Mouse (Mus musculus): Measurements from ENCODE around the gene Ccdc85a. TPM values are rescaled to one million over a fixed set of nuclear protein-coding genes. Genes with fewer than 3 reads are reported as not detected.
"Not testable (repeated sequence)": the region's sequence is repeated elsewhere in the genome, so short reads cannot be mapped to it uniquely, and the experiment has no call there.

The Ccdc85a gene
- polyA plus RNA-seq, 1 experiment = 23.0 TPM

- Histone ChIP-seq H3K27ac (ENCODE audit: insufficient read depth, low read length) (no peak overlapping the region), H3K27me3 (ENCODE audit: control insufficient read depth, insufficient read depth, low read length) (no peaks in the 10 kb centered on the region), H3K4me1 (ENCODE audit: control insufficient read depth, insufficient read depth, low read length) (no peaks in the 10 kb centered on the region), H3K4me3 (replicated peaks; ENCODE audit: insufficient read depth, low read depth, low read length) (no peak overlapping the region)
- 43% methylated on average over 2 of the region's 2 CpGs for WGBS
- TF ChIP-seq CTCF (IDR thresholded peaks at IDR 0.05; ENCODE audit: borderline replicate concordance, insufficient read depth, low read depth, low read length) = no peak
- TF ChIP-seq POLR2A (IDR thresholded peaks at IDR 0.05; ENCODE audit: borderline replicate concordance, insufficient read depth, low read length) = no peak
- DNase-seq = no peak
These were observed 168.3 kb downstream of the Ccdc85a start for GRCm38 (mm10) chr11:28415841-28416240.

GRCm38 (mm10) chr11:28409880-28410279, 174.2 kb downstream of the Ccdc85a start:
- 87% methylated on average over 2 of the region's 2 CpGs for WGBS

GRCm38 (mm10) chr11:28397166-28397565, 187.0 kb downstream of the Ccdc85a start:
- TF ChIP-seq POLR2A (IDR thresholded peaks at IDR 0.05; ENCODE audit: borderline replicate concordance, insufficient read depth, low read length) (no peak), CTCF (IDR thresholded peaks at IDR 0.05; ENCODE audit: borderline replicate concordance, insufficient read depth, low read depth, low read length) (no peak)
- Histone ChIP-seq H3K27ac (ENCODE audit: insufficient read depth, low read length) (no peak overlapping the region), H3K4me3 (replicated peaks; ENCODE audit: insufficient read depth, low read depth, low read length) (no peak overlapping the region), H3K4me1 (ENCODE audit: control insufficient read depth, insufficient read depth, low read length) (no peaks in the 10 kb centered on the region), H3K27me3 (ENCODE audit: control insufficient read depth, insufficient read depth, low read length) (no peaks in the 10 kb centered on the region)
- DNase-seq = no peak
- 83% methylated on average over 1 of the region's 1 CpGs for WGBS

More at GRCm38 (mm10) chr11:28409880-28410279, 174.2 kb downstream of the Ccdc85a start:
- not testable (repeated sequence) for DNase-seq; H3K27me3 ChIP-seq (ENCODE audit: control insufficient read depth, insufficient read depth, low read length); H3K4me1 ChIP-seq (ENCODE audit: control insufficient read depth, insufficient read depth, low read length); H3K4me3 ChIP-seq (replicated peaks; ENCODE audit: insufficient read depth, low read depth, low read length); H3K27ac ChIP-seq (ENCODE audit: insufficient read depth, low read length)

GRCm38 (mm10) chr11:28375891-28376290, 208.2 kb downstream of the Ccdc85a start:
- TF ChIP-seq POLR2A (IDR thresholded peaks at IDR 0.05; ENCODE audit: borderline replicate concordance, insufficient read depth, low read length) (no peak), CTCF (IDR thresholded peaks at IDR 0.05; ENCODE audit: borderline replicate concordance, insufficient read depth, low read depth, low read length) (no peak)
- H3K27ac ChIP-seq (ENCODE audit: insufficient read depth, low read length) = no peak overlapping the region
- H3K27me3 ChIP-seq (ENCODE audit: control insufficient read depth, insufficient read depth, low read length) = no peaks in the 10 kb centered on the region
- H3K4me3 ChIP-seq (replicated peaks; ENCODE audit: insufficient read depth, low read depth, low read length) = no peak overlapping the region
- no peak for DNase-seq
- no peaks in the 10 kb centered on the region for H3K4me1 ChIP-seq (ENCODE audit: control insufficient read depth, insufficient read depth, low read length)

GRCm38 (mm10) chr11:28374636-28375035, 209.5 kb downstream of the Ccdc85a start:
- Histone ChIP-seq H3K27me3 (ENCODE audit: control insufficient read depth, insufficient read depth, low read length) (no peaks in the 10 kb centered on the region), H3K4me1 (ENCODE audit: control insufficient read depth, insufficient read depth, low read length) (no peaks in the 10 kb centered on the region), H3K4me3 (replicated peaks; ENCODE audit: insufficient read depth, low read depth, low read length) (no peak overlapping the region), H3K27ac (ENCODE audit: insufficient read depth, low read length) (no peak overlapping the region)
- TF ChIP-seq CTCF (IDR thresholded peaks at IDR 0.05; ENCODE audit: borderline replicate concordance, insufficient read depth, low read depth, low read length) (no peak), POLR2A (IDR thresholded peaks at IDR 0.05; ENCODE audit: borderline replicate concordance, insufficient read depth, low read length) (no peak)
- DNase-seq = no peak

GRCm38 (mm10) chr11:28371381-28371780, 212.7 kb downstream of the Ccdc85a start:
- not testable (repeated sequence) for H3K4me3 ChIP-seq (replicated peaks; ENCODE audit: insufficient read depth, low read depth, low read length); DNase-seq; H3K27me3 ChIP-seq (ENCODE audit: control insufficient read depth, insufficient read depth, low read length); H3K27ac ChIP-seq (ENCODE audit: insufficient read depth, low read length); H3K4me1 ChIP-seq (ENCODE audit: control insufficient read depth, insufficient read depth, low read length)
- WGBS = 73% methylated on average over 5 of the region's 5 CpGs

GRCm38 (mm10) chr11:28365929-28366244, 218.2 kb downstream of the Ccdc85a start:
- DNase-seq = no peak
- H3K27ac ChIP-seq (ENCODE audit: insufficient read depth, low read length) = no peak overlapping the region
- 57% methylated on average over 2 of the region's 2 CpGs for WGBS

GRCm38 (mm10) chr11:28365209-28365928, 218.8 kb downstream of the Ccdc85a start:
- TF ChIP-seq CTCF (IDR thresholded peaks at IDR 0.05; ENCODE audit: borderline replicate concordance, insufficient read depth, low read depth, low read length) (no peak), POLR2A (IDR thresholded peaks at IDR 0.05; ENCODE audit: borderline replicate concordance, insufficient read depth, low read length) (no peak)
- Histone ChIP-seq H3K4me1 (ENCODE audit: control insufficient read depth, insufficient read depth, low read length) (no peaks in the 10 kb centered on the region), H3K27ac (ENCODE audit: insufficient read depth, low read length) (no peak overlapping the region), H3K4me3 (replicated peaks; ENCODE audit: insufficient read depth, low read depth, low read length) (peak overlapping the region; percentile 34), H3K27me3 (ENCODE audit: control insufficient read depth, insufficient read depth, low read length) (no peaks in the 10 kb centered on the region)
- peak; percentile 29 to 41 for DNase-seq
- 2% methylated on average over 26 of the region's 26 CpGs for WGBS

More at GRCm38 (mm10) chr11:28365929-28366244, 218.2 kb downstream of the Ccdc85a start:
- Histone ChIP-seq H3K27me3 (ENCODE audit: control insufficient read depth, insufficient read depth, low read length) (no peaks in the 10 kb centered on the region), H3K4me1 (ENCODE audit: control insufficient read depth, insufficient read depth, low read length) (no peaks in the 10 kb centered on the region), H3K4me3 (replicated peaks; ENCODE audit: insufficient read depth, low read depth, low read length) (no peak overlapping the region)
- TF ChIP-seq POLR2A (IDR thresholded peaks at IDR 0.05; ENCODE audit: borderline replicate concordance, insufficient read depth, low read length) (no peak), CTCF (IDR thresholded peaks at IDR 0.05; ENCODE audit: borderline replicate concordance, insufficient read depth, low read depth, low read length) (no peak)

Data from cerebellum, adult 2 months (tissue).